Mouse (Mus musculus) cerebellum, postnatal 14 days (tissue): ENCODE data around the gene Ctnnbl1.

ENCODE experiments used
- DNase-seq, 2 experiments: peaks; one replicate each; pipeline ENCODE4 v3.0.0; 2021; ENCODE audit warnings: mixed read lengths in 2 of 2

The Ctnnbl1 gene

DNA sequence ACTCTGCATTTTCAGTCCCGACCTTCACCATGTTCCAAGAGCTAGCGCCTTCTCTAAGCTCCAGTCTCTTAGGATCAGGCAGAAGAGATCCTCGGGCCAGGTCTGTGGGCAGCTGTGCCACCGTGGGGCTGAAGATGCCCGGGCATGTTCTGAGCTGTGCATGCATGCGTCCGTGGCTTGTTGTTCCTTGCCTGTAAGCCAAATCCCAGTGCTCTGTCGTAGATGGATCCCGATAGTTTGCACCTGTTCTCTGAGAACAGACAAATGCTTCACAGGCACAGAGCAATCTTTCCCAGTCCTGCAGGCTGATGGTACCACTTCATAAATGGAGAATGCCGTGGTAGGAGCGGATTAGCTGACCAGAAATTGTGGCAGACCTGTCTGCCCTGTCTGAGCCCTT, 87.0 kb downstream of the Ctnnbl1 start:
- DNase-seq = no peak

DNA sequence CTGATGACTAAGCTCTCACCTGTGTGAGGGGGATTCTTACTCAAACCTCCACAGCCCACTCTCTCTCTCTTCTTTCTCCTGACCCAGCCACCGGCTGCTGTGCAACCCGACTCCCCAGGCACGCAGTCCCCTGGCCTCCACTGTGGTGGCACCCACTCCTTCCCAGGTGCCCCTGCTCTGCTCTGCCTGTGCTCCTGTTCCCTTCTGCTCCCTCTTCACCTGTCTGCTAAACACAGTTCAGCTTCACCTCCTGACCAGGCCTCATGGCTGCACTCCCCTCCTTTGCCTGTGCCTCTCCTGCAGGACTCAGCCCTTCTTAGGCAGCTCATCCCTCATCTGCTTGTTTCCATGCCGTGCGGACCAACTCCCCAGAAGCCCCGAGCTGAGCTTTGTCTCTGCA, 92.9 kb downstream of the Ctnnbl1 start:
- no peak for DNase-seq

DNA sequence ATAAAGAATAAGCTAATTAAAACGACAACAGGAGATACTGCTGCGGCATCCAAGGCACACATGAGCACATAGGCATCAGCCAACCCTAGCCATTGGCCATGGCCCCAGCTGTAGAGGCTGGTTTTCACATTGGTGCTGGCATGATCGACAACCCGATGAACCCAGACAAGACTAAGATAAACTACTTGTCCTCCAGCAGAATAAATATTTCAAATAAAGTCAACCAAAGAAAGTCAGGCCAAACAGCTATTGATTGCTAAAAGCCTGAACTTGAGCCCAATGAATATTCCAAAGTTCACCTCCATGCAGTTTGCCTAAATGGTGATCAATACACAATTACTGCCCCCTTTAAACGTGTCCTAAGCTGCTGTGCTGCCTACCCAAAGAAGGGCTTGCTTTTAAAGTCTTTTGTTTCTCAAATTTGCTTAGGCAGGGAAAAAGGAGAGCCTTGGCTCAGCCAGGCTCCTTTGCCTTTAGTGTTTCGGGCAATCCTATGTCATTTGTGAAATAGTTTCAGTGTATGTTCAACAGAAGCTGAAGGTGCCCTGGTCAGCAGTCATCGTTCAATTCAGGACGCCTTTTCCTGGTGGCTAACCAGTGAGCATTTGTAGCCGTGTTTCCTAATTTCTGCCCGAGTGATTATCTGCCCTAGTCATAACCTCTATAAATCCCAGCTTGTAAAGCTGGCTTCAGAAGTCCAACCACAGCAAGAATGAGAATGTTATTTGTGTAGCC, 93.6 kb downstream of the Ctnnbl1 start:
- no peak for DNase-seq

DNA sequence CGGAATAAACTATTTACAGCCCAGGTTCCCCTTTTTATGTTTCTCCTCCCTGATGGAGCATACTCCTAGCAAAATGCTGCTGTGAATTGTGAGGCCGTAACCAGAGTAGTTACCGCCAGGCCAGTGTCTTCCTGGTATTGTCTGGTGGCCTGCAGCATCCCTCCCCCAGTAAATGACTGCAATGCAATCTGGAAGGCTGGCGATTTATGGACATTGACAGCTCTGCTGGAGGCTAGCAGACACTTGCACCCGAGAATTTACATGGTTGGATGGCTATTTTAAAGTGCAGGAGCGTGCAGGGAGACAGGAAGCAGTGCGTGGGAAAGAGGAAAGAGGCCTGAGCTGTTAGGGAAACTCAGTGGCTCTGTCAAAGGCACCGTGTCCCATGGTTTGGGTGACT, 99.8 kb downstream of the Ctnnbl1 start:
- DNase-seq = no peak

DNA sequence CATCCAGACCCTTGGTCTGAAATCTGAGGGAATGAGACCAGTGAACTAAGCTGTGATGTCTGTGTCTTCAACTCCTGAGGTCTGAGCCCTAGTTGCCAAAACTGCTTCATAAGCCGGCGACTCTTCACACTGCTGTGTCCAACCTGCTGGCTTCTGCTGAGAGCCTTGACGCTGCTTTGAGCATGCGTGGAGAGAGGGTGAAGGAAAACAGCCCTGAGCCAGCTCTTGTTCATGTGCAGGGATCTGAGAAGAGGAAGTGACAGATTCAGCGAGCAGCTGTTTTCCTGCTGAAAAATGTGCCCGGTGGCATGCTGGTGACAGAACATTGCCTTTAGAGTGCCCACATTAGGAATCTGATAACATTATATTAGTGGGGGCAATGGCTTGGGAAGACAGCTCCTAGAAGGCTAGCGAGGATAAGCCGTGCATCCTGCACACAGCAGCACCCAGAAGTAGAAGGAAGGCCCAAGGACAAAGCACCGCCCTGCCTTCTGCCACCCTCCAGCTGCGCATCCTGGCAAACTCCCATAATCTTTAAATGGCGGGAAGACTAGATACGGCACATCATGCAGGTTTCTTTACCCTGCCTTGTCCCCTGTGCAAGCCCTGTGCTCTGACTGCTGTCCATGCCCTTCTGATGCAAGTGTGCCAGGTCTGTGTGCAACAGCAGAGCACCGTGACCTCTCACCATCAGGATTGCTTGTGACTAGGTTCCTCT, 101.2 kb downstream of the Ctnnbl1 start:
- peak in 1 of 2 experiments; percentile 55 for DNase-seq

DNA sequence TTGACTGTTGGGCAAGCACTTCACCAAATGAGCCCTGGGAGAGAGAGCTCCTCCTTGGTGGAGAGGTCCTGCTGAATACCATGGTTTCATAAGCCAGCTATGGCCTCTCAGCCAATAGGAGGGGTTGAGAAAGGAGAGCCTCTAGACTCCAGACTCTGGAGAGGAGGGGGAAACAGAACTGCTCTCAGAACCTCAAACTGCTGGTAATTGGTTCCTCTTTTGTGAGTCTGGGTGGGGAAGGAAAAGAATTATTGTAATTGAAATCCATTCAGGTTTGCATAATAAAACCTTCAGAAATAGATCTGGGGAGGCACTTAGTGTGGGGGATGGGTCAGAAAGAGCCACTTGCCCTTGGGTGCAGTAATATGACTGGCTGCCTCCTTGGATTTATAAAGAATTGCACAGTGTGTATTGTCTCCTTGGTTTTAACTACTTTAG, 103.5 kb downstream of the Ctnnbl1 start:
- no peak for DNase-seq

DNA sequence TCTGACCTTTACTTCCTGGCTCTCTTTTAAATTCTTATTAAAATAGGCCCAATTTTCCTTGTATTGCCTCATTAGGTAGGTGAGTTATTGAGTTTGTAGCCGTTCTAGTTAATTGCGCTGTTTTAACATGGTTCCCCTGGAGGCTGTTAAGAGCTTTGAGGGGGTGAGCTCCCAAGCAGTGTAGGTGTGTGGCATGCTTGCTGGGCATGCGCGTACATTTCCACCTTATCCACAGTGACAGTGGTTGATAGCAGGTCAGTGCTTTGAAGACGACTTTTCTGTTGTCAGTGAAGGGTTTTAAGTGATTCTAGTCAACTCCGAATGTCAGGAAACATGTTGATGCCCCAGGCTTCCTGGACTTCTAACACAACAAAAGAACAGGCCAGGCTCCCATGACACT, 103.9 kb downstream of the Ctnnbl1 start:
- DNase-seq = no peak

DNA sequence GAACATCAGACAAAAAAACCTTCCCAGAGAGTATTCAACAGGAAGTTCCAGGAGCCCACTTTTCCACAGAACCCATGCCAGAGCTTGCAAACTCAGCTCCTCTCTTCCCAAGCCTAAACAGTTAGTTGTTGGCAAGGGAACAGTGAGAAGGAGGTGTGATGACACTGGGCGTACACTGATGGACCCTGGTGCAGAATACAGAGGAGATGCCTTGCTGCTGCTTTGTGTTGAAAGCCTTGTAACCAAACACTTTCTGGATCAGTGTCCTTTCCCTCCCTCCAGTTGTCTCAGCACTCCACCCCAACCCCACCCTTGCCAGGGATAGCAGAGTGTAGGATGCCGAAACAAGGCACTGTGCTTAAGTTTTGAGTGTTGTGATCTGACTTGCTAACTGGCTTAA, 107.5 kb downstream of the Ctnnbl1 start:
- no peak for DNase-seq

DNA sequence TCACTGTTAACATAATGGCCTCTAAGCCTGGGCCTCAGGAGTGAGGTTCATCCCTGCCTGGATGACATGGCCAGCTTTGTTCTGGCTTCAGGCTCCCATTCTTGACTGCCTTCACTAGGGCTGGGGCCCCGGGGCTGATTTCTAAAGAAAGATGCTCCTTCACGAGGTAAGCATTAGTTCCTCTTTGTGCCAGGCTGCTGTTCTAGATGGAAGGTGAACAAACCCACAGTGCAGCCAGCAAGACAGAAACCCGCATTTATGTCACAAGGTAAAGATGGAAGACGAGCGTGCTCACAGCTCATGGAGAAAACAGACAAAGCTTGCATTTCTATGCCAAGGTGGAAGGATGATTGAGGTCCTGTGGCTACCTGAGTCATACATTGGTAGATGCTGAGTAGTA, 108.6 kb downstream of the Ctnnbl1 start:
- DNase-seq = no peak

DNA sequence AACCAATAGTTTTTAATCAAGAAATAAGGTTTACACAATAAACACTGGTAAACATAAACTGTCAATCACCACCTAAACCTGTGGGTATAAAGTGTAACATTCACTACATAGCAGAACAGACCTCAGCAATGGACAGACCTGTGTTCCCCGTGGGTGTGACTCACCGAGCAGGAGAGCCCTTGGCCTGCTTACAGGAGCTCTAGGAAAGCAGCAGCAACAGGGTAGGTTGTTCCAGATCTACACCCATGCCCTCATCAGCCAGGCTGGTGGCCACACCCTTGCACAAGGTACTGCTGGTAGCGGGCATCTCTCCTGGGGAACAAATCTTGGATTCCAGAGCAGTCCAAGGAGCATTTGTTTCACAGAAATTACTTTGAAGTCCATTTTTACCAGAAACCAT, 115.9 kb downstream of the Ctnnbl1 start:
- DNase-seq = no peak

DNA sequence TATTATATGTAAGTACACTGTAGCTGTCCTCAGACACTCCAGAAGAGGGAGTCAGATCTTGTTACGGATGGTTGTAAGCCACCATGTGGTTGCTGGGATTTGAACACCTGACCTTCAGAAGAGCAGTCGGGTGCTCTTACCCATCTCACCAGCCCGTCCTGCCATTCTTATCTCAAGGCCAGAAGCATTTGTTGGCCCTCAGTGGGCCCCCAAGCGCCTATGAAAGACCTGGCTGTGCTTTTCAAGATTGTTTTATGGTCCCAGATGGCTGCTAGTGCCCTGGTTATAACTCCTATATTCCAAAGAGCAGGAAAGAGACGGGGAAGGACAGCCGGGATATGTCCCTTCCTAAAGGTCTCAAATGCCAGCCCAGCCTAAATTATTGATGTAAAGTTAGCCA, 118.6 kb downstream of the Ctnnbl1 start:
- DNase-seq = no peak

DNA sequence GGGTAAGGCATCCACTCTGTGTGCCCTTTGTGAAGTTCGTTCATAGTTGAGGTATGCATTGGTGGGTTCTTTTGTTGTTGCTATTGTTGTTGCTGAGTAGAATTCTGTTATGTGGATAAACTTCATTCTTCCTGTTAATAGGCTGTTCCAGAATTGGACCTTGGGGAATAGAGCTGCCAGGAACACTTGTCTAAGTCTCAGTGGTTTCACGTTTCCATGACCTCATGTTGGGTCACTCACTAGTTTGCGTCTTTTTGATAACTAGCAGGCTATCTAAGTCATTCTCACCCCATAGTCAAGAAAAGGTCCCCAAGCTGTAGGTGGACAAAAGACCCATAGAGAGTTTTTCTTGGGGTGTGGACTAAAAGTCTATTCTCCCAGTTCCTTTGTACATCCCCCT, 120.3 kb downstream of the Ctnnbl1 start:
- no peak for DNase-seq

DNA sequence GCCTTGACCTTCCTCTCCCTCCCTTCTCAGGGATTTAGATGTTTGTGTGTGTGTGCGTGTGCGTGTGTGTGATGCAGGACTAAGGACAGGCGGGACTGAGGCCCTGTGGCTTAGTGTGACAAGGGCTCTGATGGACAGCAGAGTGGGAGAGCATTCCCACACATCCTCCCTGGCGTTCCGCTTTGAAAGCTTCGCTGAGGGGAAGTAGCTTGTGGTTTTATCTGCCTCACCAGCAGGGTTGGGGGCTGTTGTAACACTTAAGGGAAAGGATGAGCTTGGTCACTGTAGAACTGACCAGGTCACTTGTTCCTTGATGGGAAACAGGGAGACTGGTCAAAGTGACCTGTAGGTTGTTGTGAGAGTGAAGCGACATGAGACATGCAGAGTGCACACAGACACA, 121.1 kb downstream of the Ctnnbl1 start:
- DNase-seq = no peak

DNA sequence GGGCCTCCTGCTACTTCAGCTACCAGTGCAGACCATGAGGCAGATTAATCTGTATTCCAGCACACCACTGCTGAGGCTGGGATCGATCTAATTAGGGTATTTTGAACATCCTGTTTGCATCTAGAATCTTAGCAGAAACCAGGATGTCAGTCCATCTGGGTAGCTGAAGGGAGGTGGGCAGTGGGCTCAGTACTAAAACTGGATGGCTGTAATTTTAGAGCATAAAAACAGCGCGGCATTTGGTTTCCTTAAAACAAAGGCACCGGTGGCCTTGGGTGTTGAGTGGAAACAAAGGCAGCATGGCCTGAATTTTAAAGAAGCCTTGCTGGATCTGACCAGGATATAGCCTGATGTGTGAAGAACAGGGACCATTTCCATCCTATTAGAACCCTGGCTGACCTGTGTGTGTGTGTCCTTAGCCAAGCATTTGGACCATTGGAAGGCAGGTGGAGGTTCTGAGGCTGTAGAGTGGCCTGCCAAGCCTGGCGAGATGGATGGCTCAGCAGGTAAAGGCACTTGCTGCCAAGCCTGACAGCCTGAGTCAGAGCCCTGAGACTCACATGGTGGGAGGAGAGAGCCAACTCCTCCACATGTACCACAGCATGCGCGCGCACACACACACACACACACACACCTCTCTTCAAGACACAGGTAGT, 122.0 kb downstream of the Ctnnbl1 start:
- DNase-seq = peak; percentile 95 to 98

DNA sequence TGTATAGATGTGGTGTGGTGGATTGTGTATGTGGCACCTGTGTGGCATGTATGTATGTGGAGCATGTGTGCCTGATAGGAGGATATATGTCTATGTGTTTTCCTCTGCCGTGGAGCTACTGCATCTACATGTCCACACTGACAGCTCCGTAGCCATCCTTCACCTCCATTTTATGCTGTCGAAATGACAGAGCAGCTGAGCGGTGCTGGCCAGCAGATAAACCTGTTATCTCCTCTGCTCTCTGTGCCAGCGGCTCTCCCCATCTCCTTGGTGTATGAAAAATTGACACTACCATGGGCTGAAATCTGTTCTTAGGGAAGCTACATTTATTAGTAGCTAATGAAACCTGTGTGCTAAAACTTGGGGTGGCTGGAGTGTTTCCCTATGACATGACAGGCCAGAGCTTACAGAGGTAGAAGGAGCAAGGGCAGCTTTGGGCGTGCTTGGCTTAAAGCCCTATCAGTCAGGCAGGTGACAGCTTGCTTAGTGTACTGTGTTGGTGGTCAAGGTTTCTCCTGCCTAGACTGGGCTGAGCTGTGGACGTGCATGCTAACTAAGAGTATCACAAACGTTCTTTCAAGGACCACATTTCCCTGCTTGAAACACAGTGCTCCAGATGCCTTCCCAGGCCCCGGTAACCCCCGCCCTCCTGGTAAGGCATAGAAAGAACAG, 124.2 kb downstream of the Ctnnbl1 start:
- DNase-seq = peak; percentile 37 to 52

DNA sequence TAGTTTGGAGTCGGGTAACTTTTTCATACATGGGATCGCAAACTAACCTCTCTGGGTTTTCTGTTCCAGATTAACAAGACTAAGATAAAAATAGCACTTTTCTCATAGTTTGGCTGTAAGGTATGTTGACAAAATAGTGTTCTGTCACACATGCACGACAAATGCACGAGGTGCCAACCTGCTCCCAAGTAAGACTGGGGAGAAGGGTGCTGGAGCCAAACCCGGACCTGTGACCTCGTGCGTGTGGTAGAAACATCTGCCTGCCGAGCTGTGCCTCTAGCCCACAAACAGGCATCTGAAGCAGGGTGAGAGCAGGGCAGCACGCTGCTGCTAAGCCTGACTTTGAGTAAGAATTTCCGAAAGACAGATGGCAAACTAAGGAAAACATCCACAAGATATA, 125.1 kb downstream of the Ctnnbl1 start:
- DNase-seq = no peak

DNA sequence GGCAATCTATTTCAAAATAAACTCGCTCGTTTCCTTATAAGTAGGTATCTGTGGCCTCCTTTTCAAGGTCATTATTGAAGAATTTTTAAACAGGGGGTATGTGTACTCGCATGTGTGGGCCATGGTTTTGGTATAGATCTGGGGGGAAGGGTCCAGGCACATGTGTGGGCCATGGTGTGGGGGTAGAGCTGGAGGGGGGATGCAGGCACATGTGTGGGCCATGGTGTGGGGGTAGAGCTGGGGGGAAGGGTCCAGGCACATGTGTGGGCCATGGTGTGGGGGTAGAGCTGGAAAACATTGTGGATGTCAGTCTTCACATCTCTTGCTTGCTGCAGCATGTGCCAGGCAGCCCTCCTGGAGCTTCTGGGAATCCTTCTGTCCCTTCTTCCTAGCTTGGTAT, 129.9 kb downstream of the Ctnnbl1 start:
- DNase-seq = no peak

DNA sequence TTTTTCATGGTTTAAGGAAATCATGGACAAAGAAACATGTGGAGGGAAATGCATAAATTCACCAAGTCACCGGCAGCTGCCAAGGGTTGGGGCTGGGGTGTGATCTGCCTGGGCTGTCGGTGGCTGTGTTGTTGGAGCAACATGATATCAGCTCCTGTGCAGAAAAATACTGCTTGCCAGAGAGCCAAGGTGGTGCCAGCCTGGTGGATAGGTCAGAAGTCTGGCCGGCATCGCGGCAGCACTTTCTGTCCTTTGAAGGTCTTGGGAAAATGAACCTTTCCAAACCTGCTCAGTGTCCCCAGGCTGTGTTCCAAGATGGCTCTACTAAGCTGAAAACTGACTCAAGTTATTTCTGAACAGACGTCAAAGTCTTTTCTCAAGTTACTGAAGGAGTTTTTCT, 133.0 kb downstream of the Ctnnbl1 start:
- DNase-seq = peak; percentile 24 to 52

DNA sequence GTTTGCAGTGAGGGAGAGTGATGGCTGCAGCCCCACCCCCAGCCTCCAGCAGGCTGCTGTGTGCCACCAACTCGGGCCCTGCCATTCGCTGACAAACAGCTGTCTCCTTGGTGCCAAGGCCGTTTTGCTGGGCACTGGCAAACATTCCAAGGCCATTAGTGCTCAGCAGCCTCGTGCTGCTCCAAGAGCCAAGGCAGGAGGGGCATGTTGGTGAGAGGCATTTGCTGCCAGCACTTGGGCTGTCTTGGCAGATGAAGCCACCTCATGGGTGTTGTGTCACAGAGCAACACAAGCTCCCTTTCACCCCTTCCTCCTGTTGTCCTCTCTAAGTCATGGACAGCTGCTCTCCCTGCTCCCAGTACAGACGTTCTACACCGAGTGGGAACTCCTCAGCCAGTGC, 136.0 kb downstream of the Ctnnbl1 start:
- peak; percentile 72 to 75 for DNase-seq

DNA sequence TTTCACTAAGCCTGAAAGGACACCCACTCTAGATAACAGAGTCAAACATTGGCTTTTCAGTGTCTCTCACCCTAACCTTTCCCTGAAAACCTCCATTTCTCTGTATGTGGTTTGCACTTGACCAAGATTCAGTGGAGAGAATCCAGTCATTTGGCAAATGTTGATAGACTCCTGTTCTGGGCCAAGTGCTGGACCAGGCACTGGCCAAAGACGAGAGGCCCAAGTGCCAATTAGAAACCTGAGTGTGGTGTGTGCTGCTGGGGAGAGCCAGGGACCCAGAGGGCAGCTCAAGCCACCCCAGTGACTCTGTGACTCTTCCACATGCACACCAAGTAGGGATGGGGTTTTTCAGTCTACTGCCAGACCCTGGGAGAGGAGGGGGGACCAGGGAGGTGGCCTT, 136.5 kb downstream of the Ctnnbl1 start:
- peak in 1 of 2 experiments; percentile 49 for DNase-seq

DNA sequence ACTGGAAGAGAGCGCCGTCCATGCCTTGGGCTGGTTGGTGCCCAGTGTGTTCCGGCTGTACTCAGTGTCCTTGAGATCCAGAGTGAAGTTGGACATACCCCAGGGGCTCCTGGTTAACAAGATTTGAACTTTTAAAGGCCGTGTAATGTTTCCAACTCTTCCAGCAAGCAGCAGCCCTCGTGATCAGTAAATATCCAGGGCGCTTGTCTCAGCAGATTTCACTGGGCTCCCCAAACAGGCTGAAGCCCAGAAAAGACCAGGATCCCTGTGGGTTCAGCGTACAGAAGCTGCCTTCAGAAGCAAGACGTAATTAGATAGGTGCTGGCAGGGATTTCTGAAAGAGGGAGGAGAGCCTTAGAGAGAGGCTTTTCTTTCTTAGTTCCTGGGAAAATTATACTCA, 137.9 kb downstream of the Ctnnbl1 start:
- DNase-seq = no peak

DNA sequence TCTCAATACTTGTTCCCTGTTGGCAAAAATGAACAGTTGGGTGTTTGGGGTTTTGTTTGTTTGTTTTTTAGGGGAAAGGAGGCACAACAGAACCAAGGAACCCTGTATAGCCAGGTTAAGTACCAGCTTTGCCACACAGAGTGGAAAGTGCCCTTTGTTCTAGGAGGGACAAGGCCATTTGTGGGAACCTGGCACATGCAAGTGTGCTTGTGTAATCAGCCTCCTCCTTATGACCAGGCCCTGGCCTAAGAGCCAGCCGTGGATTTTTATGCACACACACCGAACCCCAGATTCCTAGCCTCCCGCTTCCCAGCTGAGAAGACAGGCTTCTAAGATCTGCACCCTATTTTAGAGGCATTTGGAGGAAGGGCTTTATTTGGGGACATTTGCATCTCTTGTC, 140.2 kb downstream of the Ctnnbl1 start:
- DNase-seq = no peak

DNA sequence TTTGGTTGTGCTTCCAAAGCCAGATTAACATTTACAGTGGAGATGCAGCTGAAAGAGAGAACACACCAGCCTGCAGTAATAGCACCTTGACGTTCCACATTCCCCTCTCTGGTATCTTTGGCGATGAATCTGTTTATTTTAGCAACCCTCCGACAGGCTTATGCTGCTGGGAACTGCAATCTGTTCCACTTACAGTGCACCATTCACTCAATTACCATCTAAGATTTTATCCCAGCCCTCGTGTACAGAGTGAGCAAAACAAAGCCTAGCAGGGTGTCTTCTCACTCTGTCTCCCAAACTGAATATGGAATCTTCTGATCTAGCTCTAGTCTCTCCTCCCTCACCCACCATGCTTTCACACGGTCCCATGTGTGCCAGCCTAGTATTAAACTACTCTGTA, 140.8 kb downstream of the Ctnnbl1 start:
- no peak for DNase-seq

DNA sequence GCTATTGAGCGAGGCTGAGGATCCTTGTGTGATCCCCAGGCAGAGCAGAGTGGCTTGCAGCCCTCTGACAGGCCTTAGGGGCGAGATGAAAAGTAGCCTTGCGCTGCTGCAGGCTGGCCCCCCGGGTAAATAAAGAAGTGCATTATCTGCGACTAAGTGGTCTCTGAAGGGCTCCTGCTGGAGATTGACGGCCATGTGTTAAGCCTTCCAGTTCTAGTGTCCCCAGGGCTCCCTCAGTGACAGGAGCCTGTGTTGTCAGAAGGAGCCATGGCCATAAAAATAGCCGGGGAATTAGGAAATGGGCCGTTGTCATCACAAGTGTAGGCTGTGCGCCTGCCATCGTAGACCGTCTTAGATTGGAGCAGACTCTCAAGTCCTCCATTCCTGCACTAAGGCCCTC, 144.7 kb downstream of the Ctnnbl1 start:
- DNase-seq = no peak
